Mouse (Mus musculus): ENCODE measurements at regions not wholly inside any gene's neighbourhood (a gene's known extent, or its start where the extent isn't known, plus 50 kb on each side); places are given as distances from the start of the nearest gene placed in this dataset.

GRCm38 (mm10) chr15:86566111-86566510, 351.9 kb downstream of the Tbc1d22a start:
- ATAC-seq (replicated peaks; ENCODE audit: poor library complexity, severe bottlenecking), result no peak

- ATAC-seq (replicated peaks; ENCODE audit: poor library complexity, severe bottlenecking), result no peak
Observed at GRCm38 (mm10) chr15:86574311-86574710, 360.1 kb downstream of the Tbc1d22a start.

- ATAC-seq (replicated peaks; ENCODE audit: poor library complexity, severe bottlenecking), result no peak
Observed at GRCm38 (mm10) chr15:86576666-86577065, 362.4 kb downstream of the Tbc1d22a start.

- no peak for ATAC-seq (replicated peaks; ENCODE audit: poor library complexity, severe bottlenecking)
Observed at GRCm38 (mm10) chr15:86578689-86579088, 364.4 kb downstream of the Tbc1d22a start.

GRCm38 (mm10) chr15:86582240-86583090, 368.2 kb downstream of the Tbc1d22a start:
- ATAC-seq (replicated peaks; ENCODE audit: poor library complexity, severe bottlenecking), result no peak

- ATAC-seq (replicated peaks; ENCODE audit: poor library complexity, severe bottlenecking), result no peak; the same call in 1 of the 2 replicates
Observed at GRCm38 (mm10) chr15:86585716-86586115, 371.5 kb downstream of the Tbc1d22a start.

GRCm38 (mm10) chr15:86587209-86587608, 372.9 kb downstream of the Tbc1d22a start:
- ATAC-seq (replicated peaks; ENCODE audit: poor library complexity, severe bottlenecking), result no peak

- no peak for ATAC-seq (replicated peaks; ENCODE audit: poor library complexity, severe bottlenecking)
Observed at GRCm38 (mm10) chr15:86590033-86590432, 375.8 kb downstream of the Tbc1d22a start.

- ATAC-seq (replicated peaks; ENCODE audit: poor library complexity, severe bottlenecking), result no peak
Observed at GRCm38 (mm10) chr15:86590896-86591295, 376.6 kb downstream of the Tbc1d22a start.

GRCm38 (mm10) chr15:86593404-86593803, 379.1 kb downstream of the Tbc1d22a start:
- ATAC-seq (replicated peaks; ENCODE audit: poor library complexity, severe bottlenecking), result no peak

- ATAC-seq (replicated peaks; ENCODE audit: poor library complexity, severe bottlenecking), result no peak
Observed at GRCm38 (mm10) chr15:86606411-86606810, 392.2 kb downstream of the Tbc1d22a start.

- ATAC-seq (replicated peaks; ENCODE audit: poor library complexity, severe bottlenecking), result no peak
Observed at GRCm38 (mm10) chr15:86609692-86610091, 395.4 kb downstream of the Tbc1d22a start.

- ATAC-seq (replicated peaks; ENCODE audit: poor library complexity, severe bottlenecking), result no peak
Observed at GRCm38 (mm10) chr15:86631376-86631775, 417.1 kb downstream of the Tbc1d22a start.

GRCm38 (mm10) chr15:86645244-86645643, 431.0 kb downstream of the Tbc1d22a start:
- ATAC-seq (replicated peaks; ENCODE audit: poor library complexity, severe bottlenecking), result no peak

GRCm38 (mm10) chr15:86648131-86648530, 433.9 kb downstream of the Tbc1d22a start:
- no peak for ATAC-seq (replicated peaks; ENCODE audit: poor library complexity, severe bottlenecking)

GRCm38 (mm10) chr15:86673096-86673520, 458.8 kb downstream of the Tbc1d22a start:
- ATAC-seq (replicated peaks; ENCODE audit: poor library complexity, severe bottlenecking), result no peak

- no peak for ATAC-seq (replicated peaks; ENCODE audit: poor library complexity, severe bottlenecking)
Observed at GRCm38 (mm10) chr15:86677016-86677415, 462.8 kb downstream of the Tbc1d22a start.

- ATAC-seq (replicated peaks; ENCODE audit: poor library complexity, severe bottlenecking), result no peak
Observed at GRCm38 (mm10) chr15:86683081-86683480, 468.8 kb downstream of the Tbc1d22a start.

GRCm38 (mm10) chr15:86689694-86690093, 475.4 kb downstream of the Tbc1d22a start:
- ATAC-seq (replicated peaks; ENCODE audit: poor library complexity, severe bottlenecking), result no peak

- no peak for ATAC-seq (replicated peaks; ENCODE audit: poor library complexity, severe bottlenecking)
Observed at GRCm38 (mm10) chr15:86696806-86697205, 482.5 kb downstream of the Tbc1d22a start.

GRCm38 (mm10) chr15:86710429-86710828, 496.2 kb downstream of the Tbc1d22a start:
- no peak for ATAC-seq (replicated peaks; ENCODE audit: poor library complexity, severe bottlenecking)

GRCm38 (mm10) chr15:86718376-86718775, 504.1 kb downstream of the Tbc1d22a start:
- no peak for ATAC-seq (replicated peaks; ENCODE audit: poor library complexity, severe bottlenecking)
